ENCODE assay signal across 18 mouse cellular contexts in genomic region chr13:91484303-91484702, GRCm38 (mm10). TPM values are rescaled to one million over a fixed set of nuclear protein-coding genes. Genes with fewer than 3 reads are reported as not detected.
DNase-seq lines count a peak whose midpoint lies in the region; ATAC-seq and TF ChIP-seq lines count a peak whose summit lies in the region.
"Had no signal": no experiment of that assay in that cellular context is flagged by ENCODE, and none has a peak within 500 bp of the region (broad histone marks: within the 10 kb centered on the region; RNA-seq: fewer than 3 reads in every experiment).

No protein-coding gene starts in this region.

- H3K27me3 ChIP-seq in spleen, adult 2 months (ENCODE audit: control insufficient read depth, insufficient read depth, low read length), result no peaks in the 10 kb centered on the region
- no peaks in the 10 kb centered on the region for H3K27me3 ChIP-seq in liver, embryonic 14.5 days (ENCODE audit: control insufficient read depth, insufficient read depth, low read length)
- no peaks in the 10 kb centered on the region for H3K27me3 ChIP-seq in hindbrain, embryonic 16.5 days (replicated peaks; ENCODE audit: control insufficient read depth, insufficient read depth, low read length)
- H3K27me3 ChIP-seq: embryonic facial prominence, embryonic 13.5 days; heart, embryonic 12.5 days; hindbrain, embryonic 12.5 days had no signal

- no peaks in the 10 kb centered on the region for H3K9me3 ChIP-seq in liver, embryonic 14.5 days (ENCODE audit: control insufficient read depth, low read length)
- H3K9me3 ChIP-seq in hindbrain, embryonic 16.5 days (ENCODE audit: control insufficient read depth, low read length), result no peaks in the 10 kb centered on the region
- H3K9me3 ChIP-seq: embryonic facial prominence, embryonic 13.5 days; heart, embryonic 12.5 days; hindbrain, embryonic 12.5 days; limb, embryonic 10.5 days had no signal

- no peak for TF ChIP-seq EP300 in liver, embryonic 14.5 days (IDR thresholded peaks at IDR 0.05; ENCODE audit: low read depth)

- 8% methylated on average over 1 of the region's 1 CpGs for WGBS in spleen, adult 2 months
- 18% methylated on average over 1 of the region's 1 CpGs for WGBS in liver, embryonic 14.5 days (ENCODE audit: insufficient replicate concordance)
- WGBS in hindbrain, embryonic 16.5 days, result 87% methylated on average over 1 of the region's 1 CpGs

- peak overlapping the region; percentile 48 for H3K4me2 ChIP-seq in liver, embryonic 14.5 days (ENCODE audit: low read depth)
- no peak overlapping the region for H3K4me2 ChIP-seq in hindbrain, embryonic 16.5 days (ENCODE audit: low read length)
- H3K4me2 ChIP-seq: embryonic facial prominence, embryonic 13.5 days; heart, embryonic 12.5 days; hindbrain, embryonic 12.5 days; lung, embryonic 14.5 days had no signal

- TF ChIP-seq POLR2A in spleen, adult 2 months (IDR thresholded peaks at IDR 0.05; ENCODE audit: low read depth, low read length), result no peak

- H3K4me1 ChIP-seq in spleen, adult 2 months (ENCODE audit: control insufficient read depth, insufficient read depth, insufficient read length), result peaks cover 7% of the 10 kb centered on the region; the same call in 1 of the 2 replicates
- peaks cover 8% of the 10 kb centered on the region in 2 experiments; a peak in 3 of 4 replicates for H3K4me1 ChIP-seq in liver, embryonic 14.5 days (replicated peaks; ENCODE audit: control insufficient read depth in 2 of 2, insufficient read depth in 2 of 2, low read length in 1 of 2)
- H3K4me1 ChIP-seq in hindbrain, embryonic 16.5 days (ENCODE audit: control insufficient read depth, insufficient read depth, low read depth, low read length), result no peaks in the 10 kb centered on the region
- H3K4me1 ChIP-seq: embryonic facial prominence, embryonic 13.5 days; heart, embryonic 12.5 days; hindbrain, embryonic 12.5 days had no signal

- no peaks in the 10 kb centered on the region for H3K36me3 ChIP-seq in spleen, adult 2 months (ENCODE audit: control insufficient read depth, insufficient read depth, low read length)
- no peaks in the 10 kb centered on the region for H3K36me3 ChIP-seq in liver, embryonic 14.5 days (replicated peaks; ENCODE audit: control insufficient read depth, insufficient read depth, low read depth)
- H3K36me3 ChIP-seq in hindbrain, embryonic 16.5 days (ENCODE audit: control insufficient read depth, insufficient read depth, low read length), result no peaks in the 10 kb centered on the region
- H3K36me3 ChIP-seq: heart, embryonic 12.5 days; hindbrain, embryonic 12.5 days; limb, embryonic 10.5 days had no signal

- TF ChIP-seq CTCF in spleen, adult 2 months (IDR thresholded peaks at IDR 0.05; ENCODE audit: extremely low read depth, insufficient read depth, insufficient read length, insufficient replicate concordance), result no peak
- TF ChIP-seq CTCF in liver, embryonic 14.5 days (IDR thresholded peaks at IDR 0.05; ENCODE audit: low read depth), result no peak

- H3K4me3 ChIP-seq in spleen, adult 2 months (ENCODE audit: extremely low read depth, insufficient read depth, insufficient read length), result peak overlapping the region; percentile 12
- no peak overlapping the region for H3K4me3 ChIP-seq in liver, embryonic 14.5 days (ENCODE audit: insufficient read depth in 1 of 2, low read depth in 2 of 2, low read length in 2 of 2)
- H3K4me3 ChIP-seq in hindbrain, embryonic 16.5 days (ENCODE audit: low read length), result no peak overlapping the region
- H3K4me3 ChIP-seq: embryonic facial prominence, embryonic 13.5 days; heart, embryonic 12.5 days; hindbrain, embryonic 12.5 days; limb, embryonic 10.5 days had no signal

- ATAC-seq in common myeloid progenitor, adult 5-6 weeks (replicated peaks; ENCODE audit: low read depth, poor library complexity, severe bottlenecking), result peak; percentile 53
- no peak for ATAC-seq in liver, embryonic 14.5 days (ENCODE audit: insufficient read depth)
- peak; percentile 79; the same call in 1 of the 2 replicates for ATAC-seq in neutrophil, adult 5-6 weeks (ENCODE audit: extremely low read depth, insufficient number of reproducible peaks, low FRiP score, poor library complexity, severe bottlenecking)
- ATAC-seq in hindbrain, embryonic 16.5 days, result no peak

- peak overlapping the region; percentile 69 for H3K27ac ChIP-seq in spleen, adult 2 months (ENCODE audit: insufficient read depth, low read length)
- no peak overlapping the region for H3K27ac ChIP-seq in liver, embryonic 14.5 days
- H3K27ac ChIP-seq in hindbrain, embryonic 16.5 days (ENCODE audit: low read depth, low read length), result no peak overlapping the region
- H3K27ac ChIP-seq: embryonic facial prominence, embryonic 13.5 days; hindbrain, embryonic 12.5 days; limb, embryonic 10.5 days; macrophage had no signal

- peak in 1 of 2 experiments; percentile 60 for DNase-seq in spleen, adult 2 months (ENCODE audit: low read depth in 1 of 2, low spot score in 2 of 2)
- DNase-seq in spleen, adult 12 weeks (ENCODE audit: low spot score), result no peak
- no peak for DNase-seq in liver, embryonic 14.5 days (ENCODE audit: low read depth in 3 of 3, low spot score in 3 of 3)
- no peak for DNase-seq in ovary, postnatal 10 days (ENCODE audit: low spot score)
- DNase-seq in adrenal gland, adult 18-20 months (ENCODE audit: low spot score in 2 of 2), result no peak
- DNase-seq: gastrocnemius, postnatal 36 days; kidney, adult 11 months; kidney, postnatal 4 days; lung, embryonic 14.5 days; thymus, postnatal 36 days had no signal

- no peak overlapping the region; the same call in none of the 2 replicates for H3K9ac ChIP-seq in liver, embryonic 14.5 days (replicated peaks)
- no peak overlapping the region for H3K9ac ChIP-seq in hindbrain, embryonic 16.5 days (ENCODE audit: low read depth, low read length)
- H3K9ac ChIP-seq: embryonic facial prominence, embryonic 13.5 days; heart, embryonic 12.5 days; hindbrain, embryonic 12.5 days; lung, embryonic 14.5 days had no signal

RNA-seq across cellular contexts. Expression of gene Ssbp2, which starts 24.2 kb away (rescaled TPM):
- 7.2 and 8.9 TPM in 2 replicates for polyA plus RNA-seq in spleen, adult 2 months (2012; rRNA removed)
- 75.2 and 80.6 TPM in 2 replicates for total RNA-seq in common myeloid progenitor, adult 5-6 weeks (2017)
- polyA plus RNA-seq in liver, embryonic 14.5 days (2012; rRNA removed), result 21.4 and 23.7 TPM in 2 replicates
- polyA plus RNA-seq in liver, embryonic 14.5 days (2014; fragmentation: Nextera tagmentation; extraction: Ambion mirVana), result 43.0 and 47.2 TPM in 2 replicates
- total RNA-seq in neutrophil, adult 5-6 weeks (2017), result 20.3 and 34.0 TPM in 2 replicates
- 10 to 100 TPM; 20.1 to 28.4 TPM for total RNA-seq in adrenal gland, adult 18-20 months (2021)
- polyA plus RNA-seq in hindbrain, embryonic 16.5 days (2015; fragmentation: Nextera tagmentation; extraction: Ambion mirVana), result 197 and 209 TPM in 2 replicates

Comparison
In these comparisons a context has a peak if more than half of its experiments do, and no peak if none do; other contexts are left out.
1. ATAC-seq: peak in common myeloid progenitor, adult 5-6 weeks (single experiment) and neutrophil, adult 5-6 weeks (single experiment); none in liver, embryonic 14.5 days (single experiment) and hindbrain, embryonic 16.5 days (single experiment).